Mouse (Mus musculus) small intestine, adult 2 months (tissue): ENCODE measurements at regions not wholly inside any gene's neighbourhood (a gene's known extent, or its start where the extent isn't known, plus 50 kb on each side); places are given as distances from the start of the nearest gene placed in this dataset.

Experiments
- H3K27ac ChIP-seq: fragments of 200-500 bp; 2 replicates; pipeline ENCODE4 v1.5.1; 2012; ENCODE audit warnings: low read depth, low read length, control low read depth, inconsistent platforms; ENCODE audit not compliant: insufficient read depth
- H3K27me3 ChIP-seq: fragments of 200-500 bp; 2 replicates; pipeline ENCODE4 v1.6.1; 2012; ENCODE audit warnings: mild to moderate bottlenecking, moderate library complexity, low read length, inconsistent platforms; ENCODE audit not compliant: control insufficient read depth, insufficient read depth
- H3K36me3 ChIP-seq: fragments of 200-500 bp; 2 replicates; pipeline ENCODE4 v1.6.1; 2012; ENCODE audit warnings: mild to moderate bottlenecking, low read length, control low read depth, inconsistent platforms; ENCODE audit not compliant: control insufficient read depth, insufficient read depth
- H3K4me1 ChIP-seq: fragments of 200-500 bp; 2 replicates; pipeline ENCODE4 v1.6.1; 2012; ENCODE audit warnings: low read length, inconsistent platforms, mixed read lengths; ENCODE audit not compliant: control insufficient read depth, insufficient read depth, insufficient read length
- H3K4me3 ChIP-seq: fragments of 200-500 bp; 2 replicates; pipeline ENCODE4 v1.5.1; 2012; ENCODE audit warnings: low read depth, mild to moderate bottlenecking, control low read depth, inconsistent platforms, low read length, moderate library complexity
- CTCF ChIP-seq: fragments of 200-500 bp; IDR thresholded peaks from 2 replicates; pipeline ENCODE4 v1.5.1; 2012; ENCODE audit warnings: low read depth, mild to moderate bottlenecking, control low read depth, inconsistent platforms, low read length, moderate library complexity, mixed read lengths; ENCODE audit not compliant: insufficient replicate concordance, insufficient read length; ENCODE audit errors: extremely low read depth
- POLR2A ChIP-seq: fragments of 200-500 bp; IDR thresholded peaks from 2 replicates; pipeline ENCODE4 v1.6.1; 2012; ENCODE audit warnings: low read depth, mild to moderate bottlenecking, control low read depth, inconsistent platforms, low read length, moderate library complexity
- WGBS: fragments of 180-500 bp; shearing (Covaris S2); methylation state at CpG from one replicate; pipeline ENCODE4 v1.1.7; 2018; 5-methylcytosine and 5-hydroxymethylcytosine counted together

- H3K27ac ChIP-seq: no peak overlapping the region
- H3K4me3 ChIP-seq: no peak overlapping the region
- TF ChIP-seq POLR2A (no peak), CTCF (no peak)
- peaks cover 8% of the 10 kb centered on the region; the same call in 1 of the 2 replicates for H3K4me1 ChIP-seq
- no peaks in the 10 kb centered on the region for H3K36me3 ChIP-seq
- 67% methylated on average over 4 of the region's 4 CpGs for WGBS
- H3K27me3 ChIP-seq: no peaks in the 10 kb centered on the region
Observed at GRCm38 (mm10) chr10:95086755-95087154, 142.1 kb upstream of the Plxnc1 start.

DNA sequence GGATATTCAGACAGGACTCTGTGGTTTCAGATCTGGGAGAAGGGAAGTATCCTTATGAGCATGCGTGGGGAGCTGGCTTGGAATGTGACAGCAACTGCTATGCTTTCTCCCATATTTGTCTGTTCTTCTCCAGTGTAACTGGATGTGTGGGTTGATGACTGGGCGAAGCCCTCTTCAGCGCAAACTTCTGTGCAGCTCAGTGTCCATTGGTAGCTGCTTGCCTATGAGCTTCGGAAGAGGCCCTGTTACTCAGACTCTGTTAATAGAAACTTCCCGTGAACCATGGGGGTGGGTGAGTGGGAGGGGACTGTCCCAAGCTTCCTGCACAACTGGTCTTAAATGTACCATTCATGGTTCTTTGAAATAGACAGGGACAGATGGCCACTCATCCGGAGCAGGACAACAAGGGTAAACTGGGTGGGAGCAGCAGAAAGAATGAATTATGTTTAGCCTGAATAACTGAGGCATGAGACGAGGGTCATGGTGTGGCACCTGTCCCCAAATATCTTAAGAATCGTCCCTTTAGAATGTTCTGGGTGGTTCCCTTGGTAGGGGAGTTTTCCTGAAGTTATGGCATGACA, 141.1 kb upstream of the Plxnc1 start:
- 87% methylated on average over 8 of the region's 8 CpGs for WGBS
- H3K27ac ChIP-seq: no peak overlapping the region
- H3K4me3 ChIP-seq: no peak overlapping the region
- H3K4me1 ChIP-seq: peaks cover 5% of the 10 kb centered on the region; the same call in 1 of the 2 replicates
- H3K27me3 ChIP-seq: no peaks in the 10 kb centered on the region
- H3K36me3 ChIP-seq: no peaks in the 10 kb centered on the region
- no peak for TF ChIP-seq POLR2A
- TF ChIP-seq CTCF: no peak

DNA sequence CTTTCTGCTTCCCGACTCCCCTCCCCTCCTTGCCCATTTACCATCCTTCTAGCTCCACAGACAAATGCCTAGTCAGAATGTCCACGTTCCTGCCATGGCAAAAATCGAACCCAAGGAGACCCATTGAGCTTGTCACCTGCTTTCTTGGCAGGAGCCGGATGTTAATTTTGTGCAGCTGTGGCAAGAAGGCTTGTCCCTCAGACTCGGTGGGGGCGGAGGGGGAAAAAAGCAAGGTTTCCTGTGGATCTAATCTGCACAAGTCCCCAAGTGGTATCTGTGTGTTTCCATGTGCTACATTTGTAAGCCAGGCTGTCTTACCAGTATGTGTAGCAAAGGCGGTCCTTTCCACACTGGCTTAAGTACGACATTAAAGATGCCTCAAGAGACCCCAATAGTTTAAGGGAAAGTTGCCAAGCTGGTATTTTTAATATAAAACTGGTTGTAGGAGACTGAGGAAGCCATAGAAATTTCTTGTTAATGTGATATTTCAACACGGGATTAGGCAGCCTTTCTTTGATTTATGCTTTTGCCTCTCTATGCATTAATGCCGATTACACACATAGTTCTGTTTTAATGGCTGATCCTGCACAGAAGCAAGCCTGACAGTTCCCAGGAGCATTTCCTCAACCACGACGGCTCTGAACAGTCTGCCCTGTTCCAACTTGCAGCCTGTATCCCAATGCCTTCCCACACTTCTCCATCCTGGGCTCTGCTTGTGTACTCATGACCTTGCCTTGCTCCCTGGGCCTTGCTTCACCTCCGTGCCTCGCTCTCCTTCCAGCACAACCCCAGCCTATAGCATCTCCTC, 138.9 kb upstream of the Plxnc1 start:
- 76% methylated on average over 14 of the region's 14 CpGs for WGBS
- Histone ChIP-seq H3K27ac (no peak overlapping the region), H3K27me3 (no peaks in the 10 kb centered on the region), H3K4me1 (no peaks in the 10 kb centered on the region), H3K4me3 (no peak overlapping the region), H3K36me3 (no peaks in the 10 kb centered on the region)
- TF ChIP-seq POLR2A: no peak
- no peak for TF ChIP-seq CTCF

DNA sequence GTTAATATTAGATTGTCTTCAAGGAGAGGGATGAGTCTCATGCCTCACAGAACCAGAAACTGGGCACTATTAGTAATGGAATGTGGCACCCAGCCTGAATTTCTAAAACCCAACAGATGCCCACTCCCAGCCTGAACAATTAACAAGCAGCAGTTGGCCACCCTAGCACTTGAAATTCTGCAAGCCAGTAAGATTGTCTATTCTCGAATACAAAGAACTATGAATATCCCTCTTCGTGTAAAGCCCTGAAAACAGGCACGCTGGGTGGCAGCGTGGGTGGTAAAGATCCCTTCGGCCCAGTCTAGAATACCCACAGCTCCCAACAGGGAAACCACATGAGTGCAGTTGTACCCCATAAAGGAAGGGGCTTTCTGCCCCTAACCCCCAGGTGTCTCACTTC, 138.0 kb upstream of the Plxnc1 start:
- Histone ChIP-seq H3K27me3 (no peaks in the 10 kb centered on the region), H3K4me1 (no peaks in the 10 kb centered on the region), H3K27ac (no peak overlapping the region), H3K4me3 (no peak overlapping the region), H3K36me3 (no peaks in the 10 kb centered on the region)
- TF ChIP-seq POLR2A (no peak), CTCF (no peak)
- WGBS: 90% methylated on average over 5 of the region's 5 CpGs

DNA sequence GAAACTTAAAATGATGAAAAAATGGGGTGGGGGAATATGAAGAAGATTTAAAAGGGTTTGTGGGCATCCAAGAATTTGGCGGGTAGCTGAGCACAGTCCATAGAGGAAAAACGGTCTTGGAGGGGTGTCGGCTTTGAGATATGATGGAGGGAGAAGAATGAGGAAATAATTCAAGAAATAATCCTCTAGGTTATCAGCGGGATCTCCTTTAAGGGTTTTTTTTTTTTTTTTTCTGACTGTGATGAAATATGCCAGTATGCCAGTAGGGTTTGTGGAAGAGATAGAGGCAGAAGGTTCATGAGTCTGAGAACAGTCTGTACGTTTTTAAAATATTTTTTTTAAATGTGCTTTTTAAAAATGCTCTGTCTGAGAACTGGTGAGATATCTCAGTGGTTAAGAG, 135.3 kb upstream of the Plxnc1 start:
- Histone ChIP-seq H3K4me1 (peaks cover 10% of the 10 kb centered on the region; the same call in 1 of the 2 replicates), H3K27me3 (no peaks in the 10 kb centered on the region), H3K36me3 (no peaks in the 10 kb centered on the region), H3K27ac (no peak overlapping the region), H3K4me3 (no peak overlapping the region)
- TF ChIP-seq POLR2A: no peak
- TF ChIP-seq CTCF: no peak
- WGBS: 34% methylated on average over 5 of the region's 5 CpGs

GRCm38 (mm10) chr10:95076421-95076820, 131.8 kb upstream of the Plxnc1 start:
- 70% methylated on average over 5 of the region's 5 CpGs for WGBS
- H3K36me3 ChIP-seq: no peaks in the 10 kb centered on the region
- no peaks in the 10 kb centered on the region for H3K27me3 ChIP-seq
- H3K4me3 ChIP-seq: no peak overlapping the region
- no peak for TF ChIP-seq CTCF
- TF ChIP-seq POLR2A: no peak
- H3K4me1 ChIP-seq: peaks cover 13% of the 10 kb centered on the region; the same call in 1 of the 2 replicates
- H3K27ac ChIP-seq: no peak overlapping the region

- H3K4me1 ChIP-seq: peaks cover 13% of the 10 kb centered on the region; the same call in 1 of the 2 replicates
- H3K36me3 ChIP-seq: no peaks in the 10 kb centered on the region
- no peaks in the 10 kb centered on the region for H3K27me3 ChIP-seq
- WGBS: 50% methylated on average over 4 of the region's 4 CpGs
- H3K4me3 ChIP-seq: no peak overlapping the region
- H3K27ac ChIP-seq: no peak overlapping the region
- TF ChIP-seq POLR2A: no peak
- TF ChIP-seq CTCF: no peak
Observed at GRCm38 (mm10) chr10:95075897-95076296, 131.3 kb upstream of the Plxnc1 start.
